Mouse (Mus musculus): ENCODE data around the gene Cldn10. TPM values are rescaled to one million over a fixed set of nuclear protein-coding genes. Genes with fewer than 3 reads are reported as not detected.
"Not testable (repeated sequence)": the region's sequence is repeated elsewhere in the genome, so short reads cannot be mapped to it uniquely, and the experiment has no call there.

Cldn10 gene
- total and polyA plus RNA-seq, 3 experiments = 0.16 TPM; not detected in 2

DNA sequence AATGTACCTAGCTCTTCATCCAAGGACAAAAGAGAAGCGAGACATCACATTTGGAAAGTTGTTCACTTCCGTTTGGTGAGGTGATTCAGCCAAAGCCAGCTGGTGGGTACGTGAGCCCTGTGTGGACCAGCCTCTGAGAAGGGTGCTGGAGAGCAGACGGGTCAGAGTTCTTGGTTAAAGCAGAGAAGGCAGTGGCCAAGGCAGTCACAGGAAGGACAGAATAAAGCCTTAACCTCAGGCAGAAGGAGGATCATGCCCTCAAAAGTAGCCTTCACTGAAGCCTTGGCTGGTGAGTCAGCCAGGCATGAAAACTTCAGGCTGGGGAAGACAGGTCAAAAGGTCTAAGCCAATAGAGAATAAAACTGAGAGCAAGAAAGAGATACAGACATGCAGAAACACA is 22.0 kb downstream of the Cldn10 start:
- peaks cover 5% of the 10 kb centered on the region; the same call in 1 of the 2 replicates for H3K27me3 ChIP-seq (ENCODE audit: insufficient read depth, low read length)
- H3K4me3 ChIP-seq (ENCODE audit: low read depth, low read length) = no peak overlapping the region
- no peaks in the 10 kb centered on the region for H3K9me3 ChIP-seq (replicated peaks)
- no peak for DNase-seq (ENCODE audit: low spot score)
- H3K36me3 ChIP-seq (replicated peaks) = no peaks in the 10 kb centered on the region
- H3K4me1 ChIP-seq (ENCODE audit: insufficient read depth, low read depth, low read length) = peaks cover 67% of the 10 kb centered on the region
- TF ChIP-seq CTCF (IDR thresholded peaks at IDR 0.05; ENCODE audit: low read depth, low read length) (no peak), GATA2 (IDR thresholded peaks at IDR 0.05; ENCODE audit: borderline replicate concordance, low read depth, low read length) (no peak), GATA1 (IDR thresholded peaks at IDR 0.05; ENCODE audit: borderline replicate concordance, low read length) (no peak), TAL1 (conservative IDR thresholded peaks at IDR 0.05; ENCODE audit: low read depth, low read length) (no peak), POLR2AphosphoS5 (IDR thresholded peaks at IDR 0.05; ENCODE audit: insufficient replicate concordance, low read depth, low read length) (no peak)
- ATAC-seq (ENCODE audit: extremely low read depth, insufficient number of reproducible peaks, low FRiP score, poor library complexity, severe bottlenecking) = no peak

DNA sequence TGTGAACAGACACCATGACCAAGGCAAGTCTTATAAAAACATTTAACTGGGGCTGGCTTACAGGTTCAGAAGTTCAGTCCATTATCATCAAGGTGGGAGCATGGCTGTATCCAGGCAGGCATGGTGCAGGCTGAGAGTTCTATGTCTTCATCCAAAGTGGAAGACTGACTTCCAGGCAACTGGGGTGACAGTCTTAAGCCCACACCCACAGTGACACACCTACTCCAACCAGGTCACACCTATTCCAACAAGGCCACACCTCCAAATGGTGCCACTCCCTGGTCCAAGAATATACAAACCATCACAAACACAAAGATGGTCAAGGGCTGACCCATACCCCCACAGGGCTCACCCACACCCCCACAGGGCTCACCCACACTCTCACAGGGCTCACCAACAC is 23.5 kb downstream of the Cldn10 start:
- H3K4me3 ChIP-seq (ENCODE audit: low read depth, low read length); H3K27me3 ChIP-seq (ENCODE audit: insufficient read depth, low read length); DNase-seq (ENCODE audit: low spot score); H3K36me3 ChIP-seq (replicated peaks); H3K9me3 ChIP-seq (replicated peaks); ATAC-seq (ENCODE audit: extremely low read depth, insufficient number of reproducible peaks, low FRiP score, poor library complexity, severe bottlenecking): not testable (repeated sequence)
- peaks cover 65% of the 10 kb centered on the region for H3K4me1 ChIP-seq (ENCODE audit: insufficient read depth, low read depth, low read length)

DNA sequence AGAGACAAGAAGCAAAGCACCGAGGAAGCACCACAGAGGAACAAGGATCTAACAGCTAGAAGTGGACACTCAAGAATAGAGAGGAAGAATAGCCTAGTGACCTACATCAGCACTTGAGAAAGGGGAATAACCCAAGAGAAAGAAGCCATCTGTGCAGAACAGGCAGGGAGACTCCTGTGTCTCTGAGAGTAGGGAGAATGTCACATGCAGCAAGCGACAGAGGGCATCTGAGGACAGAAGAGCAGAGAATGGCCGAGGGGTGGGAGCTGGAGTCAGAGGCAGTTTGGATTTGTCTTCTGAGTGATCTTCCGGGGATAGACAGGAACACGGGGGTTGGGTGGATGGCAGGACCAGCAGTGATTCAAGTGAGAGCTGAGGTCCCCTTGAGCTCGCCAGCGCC is 25.4 kb downstream of the Cldn10 start:
- H3K4me3 ChIP-seq (ENCODE audit: low read depth, low read length) = no peak overlapping the region
- no peak for DNase-seq (ENCODE audit: low spot score)
- no peak for ATAC-seq (ENCODE audit: extremely low read depth, insufficient number of reproducible peaks, low FRiP score, poor library complexity, severe bottlenecking)
- TF ChIP-seq POLR2AphosphoS5 (IDR thresholded peaks at IDR 0.05; ENCODE audit: insufficient replicate concordance, low read depth, low read length) (no peak), GATA1 (IDR thresholded peaks at IDR 0.05; ENCODE audit: borderline replicate concordance, low read length) (no peak), GATA2 (IDR thresholded peaks at IDR 0.05; ENCODE audit: borderline replicate concordance, low read depth, low read length) (no peak), CTCF (IDR thresholded peaks at IDR 0.05; ENCODE audit: low read depth, low read length) (no peak), TAL1 (conservative IDR thresholded peaks at IDR 0.05; ENCODE audit: low read depth, low read length) (no peak)
- H3K27me3 ChIP-seq (ENCODE audit: insufficient read depth, low read length) = peaks cover 7% of the 10 kb centered on the region; the same call in 1 of the 2 replicates
- H3K4me1 ChIP-seq (ENCODE audit: insufficient read depth, low read depth, low read length) = peaks cover 56% of the 10 kb centered on the region
- H3K36me3 ChIP-seq (replicated peaks) = no peaks in the 10 kb centered on the region
- peaks cover 7% of the 10 kb centered on the region for H3K9me3 ChIP-seq (replicated peaks)

DNA sequence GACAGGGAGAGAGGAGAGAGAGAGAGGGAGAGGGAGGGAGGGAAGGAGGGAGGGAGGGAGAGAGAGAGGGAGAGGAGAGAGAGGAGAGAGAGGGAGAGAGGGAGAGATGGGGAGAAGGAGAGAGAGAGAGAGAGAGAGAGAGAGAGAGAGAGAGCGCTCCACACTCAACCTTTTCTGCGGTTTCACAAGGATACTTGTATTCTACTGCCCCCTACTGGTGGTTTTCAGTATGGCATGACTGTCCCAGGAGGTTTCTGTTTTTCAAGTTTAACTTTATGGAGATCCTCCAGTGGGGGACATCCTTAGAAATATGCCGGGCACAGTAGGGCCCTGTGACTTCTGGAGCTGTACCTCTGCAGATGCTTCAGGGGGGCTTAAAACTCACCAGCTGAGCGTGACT is 28.8 kb downstream of the Cldn10 start:
- H3K36me3 ChIP-seq (replicated peaks) = no peaks in the 10 kb centered on the region
- ATAC-seq (ENCODE audit: extremely low read depth, insufficient number of reproducible peaks, low FRiP score, poor library complexity, severe bottlenecking) (peak; percentile 31; the same call in 1 of the 2 replicates), DNase-seq (ENCODE audit: low spot score) (no peak)
- H3K4me1 ChIP-seq (ENCODE audit: insufficient read depth, low read depth, low read length) = peaks cover 54% of the 10 kb centered on the region
- H3K27me3 ChIP-seq (ENCODE audit: insufficient read depth, low read length) = peaks cover 31% of the 10 kb centered on the region
- peaks cover 9% of the 10 kb centered on the region for H3K9me3 ChIP-seq (replicated peaks)
- TF ChIP-seq GATA2 (IDR thresholded peaks at IDR 0.05; ENCODE audit: borderline replicate concordance, low read depth, low read length) = no peak
- peak; percentile 85 for TF ChIP-seq CTCF (IDR thresholded peaks at IDR 0.05; ENCODE audit: low read depth, low read length)
- H3K4me3 ChIP-seq (ENCODE audit: low read depth, low read length) = no peak overlapping the region

DNA sequence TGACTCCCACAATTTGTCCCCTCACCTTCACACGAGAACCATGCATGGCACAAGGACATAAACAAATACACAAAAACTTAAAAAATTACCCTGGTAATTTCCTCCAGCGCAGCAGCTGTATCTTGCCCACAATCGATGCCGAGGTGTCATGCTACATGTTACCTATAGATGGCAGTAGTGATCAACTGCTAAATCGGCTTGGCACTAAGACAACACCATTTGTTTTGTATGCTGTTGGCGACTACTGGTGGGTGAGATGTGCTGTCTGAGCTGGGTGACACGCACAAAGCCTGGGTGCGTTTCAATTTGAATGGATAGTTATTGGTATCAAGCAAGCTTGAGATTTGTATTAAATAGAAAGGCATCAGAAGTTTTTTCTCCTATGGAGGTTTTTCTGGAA is 32.4 kb downstream of the Cldn10 start:
- Histone ChIP-seq H3K4me1 (ENCODE audit: insufficient read depth, low read depth, low read length) (peaks cover 35% of the 10 kb centered on the region), H3K9me3 (replicated peaks) (peaks cover 9% of the 10 kb centered on the region), H3K36me3 (replicated peaks) (no peaks in the 10 kb centered on the region), H3K27me3 (ENCODE audit: insufficient read depth, low read length) (peaks cover 48% of the 10 kb centered on the region), H3K4me3 (ENCODE audit: low read depth, low read length) (no peak overlapping the region)
- peak; percentile 64 for ATAC-seq (ENCODE audit: extremely low read depth, insufficient number of reproducible peaks, low FRiP score, poor library complexity, severe bottlenecking)
- peak; percentile 64 for DNase-seq (ENCODE audit: low spot score)
- TF ChIP-seq GATA2 (IDR thresholded peaks at IDR 0.05; ENCODE audit: borderline replicate concordance, low read depth, low read length) (no peak), POLR2AphosphoS5 (IDR thresholded peaks at IDR 0.05; ENCODE audit: insufficient replicate concordance, low read depth, low read length) (no peak), TAL1 (conservative IDR thresholded peaks at IDR 0.05; ENCODE audit: low read depth, low read length) (no peak), CTCF (IDR thresholded peaks at IDR 0.05; ENCODE audit: low read depth, low read length) (peak; percentile 100), GATA1 (IDR thresholded peaks at IDR 0.05; ENCODE audit: borderline replicate concordance, low read length) (no peak)

DNA sequence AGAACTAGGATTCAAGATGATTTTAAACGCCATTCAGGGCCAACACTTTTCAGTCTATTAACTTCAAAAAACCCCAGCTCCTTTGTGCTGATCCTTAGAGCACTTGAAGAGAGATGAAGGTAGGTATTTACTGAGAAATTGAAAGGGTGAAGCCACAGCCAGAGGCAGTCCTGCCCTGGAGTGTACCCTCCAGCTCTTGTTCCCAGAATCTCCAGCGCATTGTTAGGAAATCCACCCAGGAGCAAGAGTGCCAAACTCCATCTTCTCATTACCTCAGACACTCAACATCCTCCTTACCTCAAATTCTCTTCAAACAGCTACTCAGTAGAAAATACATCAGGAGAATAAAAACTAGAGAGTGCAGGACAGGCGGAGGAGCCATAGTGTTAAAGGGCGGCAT is 35.1 kb downstream of the Cldn10 start:
- no peak overlapping the region for H3K4me3 ChIP-seq (ENCODE audit: low read depth, low read length)
- H3K9me3 ChIP-seq (replicated peaks) = peaks cover 5% of the 10 kb centered on the region
- peaks cover 63% of the 10 kb centered on the region for H3K27me3 ChIP-seq (ENCODE audit: insufficient read depth, low read length)
- no peak for ATAC-seq (ENCODE audit: extremely low read depth, insufficient number of reproducible peaks, low FRiP score, poor library complexity, severe bottlenecking)
- H3K36me3 ChIP-seq (replicated peaks) = no peaks in the 10 kb centered on the region
- TF ChIP-seq GATA1 (IDR thresholded peaks at IDR 0.05; ENCODE audit: borderline replicate concordance, low read length) (no peak), CTCF (IDR thresholded peaks at IDR 0.05; ENCODE audit: low read depth, low read length) (no peak), GATA2 (IDR thresholded peaks at IDR 0.05; ENCODE audit: borderline replicate concordance, low read depth, low read length) (no peak), POLR2AphosphoS5 (IDR thresholded peaks at IDR 0.05; ENCODE audit: insufficient replicate concordance, low read depth, low read length) (no peak), TAL1 (conservative IDR thresholded peaks at IDR 0.05; ENCODE audit: low read depth, low read length) (no peak)
- peaks cover 31% of the 10 kb centered on the region for H3K4me1 ChIP-seq (ENCODE audit: insufficient read depth, low read depth, low read length)
- no peak for DNase-seq (ENCODE audit: low spot score)

DNA sequence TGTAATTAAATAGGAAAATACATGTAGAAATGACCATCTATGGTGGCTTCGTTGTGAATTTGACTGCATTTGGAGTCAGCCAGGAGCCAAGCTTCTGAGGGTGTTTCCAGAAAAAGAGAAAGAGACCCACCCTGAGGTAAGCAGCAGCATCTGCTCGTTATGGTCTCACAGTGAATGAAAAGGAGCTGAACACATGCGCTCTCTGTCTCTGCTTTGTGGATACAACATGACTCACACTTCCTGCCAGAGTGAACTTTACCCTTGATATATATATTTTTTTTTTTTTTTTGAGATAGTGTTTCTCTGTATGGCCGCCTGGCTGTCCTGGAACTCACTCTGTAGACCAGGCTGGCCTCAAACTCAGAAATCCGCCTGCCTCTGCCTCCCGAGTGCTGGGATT is 35.6 kb downstream of the Cldn10 start:
- TF ChIP-seq GATA1 (IDR thresholded peaks at IDR 0.05; ENCODE audit: borderline replicate concordance, low read length) = no peak
- TF ChIP-seq GATA2 (IDR thresholded peaks at IDR 0.05; ENCODE audit: borderline replicate concordance, low read depth, low read length) = no peak
- no peak for TF ChIP-seq POLR2AphosphoS5 (IDR thresholded peaks at IDR 0.05; ENCODE audit: insufficient replicate concordance, low read depth, low read length)
- TF ChIP-seq TAL1 (conservative IDR thresholded peaks at IDR 0.05; ENCODE audit: low read depth, low read length) = no peak
- TF ChIP-seq CTCF (IDR thresholded peaks at IDR 0.05; ENCODE audit: low read depth, low read length) = no peak

More for the DNA sequence above, 35.6 kb downstream of the Cldn10 start:
- H3K9me3 ChIP-seq (replicated peaks) = no peaks in the 10 kb centered on the region; the same call in 1 of the 2 replicates
- DNase-seq (ENCODE audit: low spot score) (no peak), ATAC-seq (ENCODE audit: extremely low read depth, insufficient number of reproducible peaks, low FRiP score, poor library complexity, severe bottlenecking) (no peak)
- H3K36me3 ChIP-seq (replicated peaks) = no peaks in the 10 kb centered on the region
- peaks cover 63% of the 10 kb centered on the region for H3K27me3 ChIP-seq (ENCODE audit: insufficient read depth, low read length)
- H3K4me1 ChIP-seq (ENCODE audit: insufficient read depth, low read depth, low read length) = peaks cover 35% of the 10 kb centered on the region
- H3K4me3 ChIP-seq (ENCODE audit: low read depth, low read length) = no peak overlapping the region
